ENCODE assay signal across 9 mouse cellular contexts in genomic region chr3:96487596-96488289, GRCm38 (mm10). TPM values are rescaled to one million over a fixed set of nuclear protein-coding genes. Genes with fewer than 3 reads are reported as not detected.
DNase-seq lines count a peak whose midpoint lies in the region; ATAC-seq and TF ChIP-seq lines count a peak whose summit lies in the region.
"Had no signal": no experiment of that assay in that cellular context is flagged by ENCODE, and none has a peak within 500 bp of the region (broad histone marks: within the 10 kb centered on the region; RNA-seq: fewer than 3 reads in every experiment).

No protein-coding gene starts in this region.

- no peaks in the 10 kb centered on the region for H3K9me3 ChIP-seq in forebrain, embryonic 12.5 days

- no peak for ATAC-seq in forebrain, embryonic 12.5 days (ENCODE audit: low FRiP score)
- ATAC-seq in inflammation-experienced regulatory T-cells, adult 6 months, result peak; percentile 17
- ATAC-seq in erythroid progenitor cell, adult 5-6 weeks (replicated peaks; ENCODE audit: low FRiP score, poor library complexity, severe bottlenecking), result no peak

- DNase-seq in adrenal gland, adult (ENCODE audit: inconsistent age in 2 of 2, low spot score in 1 of 2), result peak; percentile 34 to 78
- DNase-seq in adrenal gland, adult 18-20 months (ENCODE audit: low spot score in 2 of 2), result no peak
- DNase-seq in lung, adult 18-20 months, result peak; percentile 23 to 42

- H3K4me2 ChIP-seq in forebrain, embryonic 12.5 days, result peak overlapping the region; percentile 56

- TF ChIP-seq CTCF in bone marrow, adult 2 months (IDR thresholded peaks at IDR 0.05; ENCODE audit: control insufficient read depth, insufficient read depth, low read length), result peak; percentile 39; the same call in 1 of the 2 replicates
- no peak for TF ChIP-seq CTCF in olfactory bulb, adult 2 months (IDR thresholded peaks at IDR 0.05; ENCODE audit: insufficient read depth, low read depth, low read length)

- WGBS in bone marrow, adult 2 months, result 1% methylated on average over 26 of the region's 26 CpGs
- 4% methylated on average over 25 of the region's 26 CpGs for WGBS in forebrain, embryonic 12.5 days
- 5% methylated on average over 26 of the region's 26 CpGs for WGBS in olfactory bulb, adult 2 months

- no peaks in the 10 kb centered on the region for H3K36me3 ChIP-seq in forebrain, embryonic 12.5 days (replicated peaks)

- 0 out of 2 replicates have a peak overlapping the region, but pooled peaks have one; percentile 40 for H3K9ac ChIP-seq in forebrain, embryonic 12.5 days

- peak overlapping the region; percentile 90 for H3K27ac ChIP-seq in bone marrow, adult 2 months (ENCODE audit: control insufficient read depth, insufficient read depth, low read depth, low read length, poor library complexity)
- peak overlapping the region; percentile 91 for H3K27ac ChIP-seq in forebrain, embryonic 12.5 days
- peak overlapping the region; percentile 87 for H3K27ac ChIP-seq in olfactory bulb, adult 2 months (ENCODE audit: insufficient read depth, low read depth, low read length)

- H3K4me1 ChIP-seq in bone marrow, adult 2 months (ENCODE audit: control insufficient read depth, insufficient read depth, low read length), result no peaks in the 10 kb centered on the region; the same call in 1 of the 2 replicates
- peaks cover 9% of the 10 kb centered on the region; the same call in 1 of the 2 replicates for H3K4me1 ChIP-seq in forebrain, embryonic 12.5 days
- H3K4me1 ChIP-seq in olfactory bulb, adult 2 months (ENCODE audit: control insufficient read depth, insufficient read depth, low read length), result no peaks in the 10 kb centered on the region

- H3K27me3 ChIP-seq in forebrain, embryonic 12.5 days, result peaks cover 20% of the 10 kb centered on the region

- TF ChIP-seq POLR2A in bone marrow, adult 2 months (IDR thresholded peaks at IDR 0.05; ENCODE audit: borderline replicate concordance, control insufficient read depth, low read depth, low read length), result no peak
- TF ChIP-seq POLR2A in olfactory bulb, adult 2 months (IDR thresholded peaks at IDR 0.05; ENCODE audit: insufficient read depth, low read depth, low read length), result no peak

- peak overlapping the region; percentile 48 for H3K4me3 ChIP-seq in bone marrow, adult 2 months (replicated peaks; ENCODE audit: control insufficient read depth, low read depth, low read length)
- peak overlapping the region; percentile 34 for H3K4me3 ChIP-seq in forebrain, embryonic 12.5 days (replicated peaks)
- H3K4me3 ChIP-seq in olfactory bulb, adult 2 months (ENCODE audit: insufficient read depth, low read depth, low read length), result peak overlapping the region; percentile 50

RNA-seq across cellular contexts. Expression of gene BC107364, which starts 35.6 kb away (rescaled TPM):
- total RNA-seq in adrenal gland, adult 18-20 months (2021), result not detected
- not detected in 2 replicates for polyA plus RNA-seq in bone marrow, adult 2 months (2011; ENCODE audit: insufficient read depth, insufficient read length, low replicate concordance, missing spikeins)
- not detected in 2 replicates for polyA plus RNA-seq in forebrain, embryonic 12.5 days (2016; fragmentation: Nextera tagmentation; extraction: Ambion mirVana)
- not detected for polyA plus RNA-seq in inflammation-experienced regulatory T-cells, adult 6 months (2017; shearing (Covaris generic))
- polyA plus RNA-seq in olfactory bulb, adult 2 months (2012; ENCODE audit: insufficient read depth, insufficient read length, low replicate concordance, missing spikeins), result not detected in 2 replicates
- total RNA-seq in erythroid progenitor cell, adult 5-6 weeks (2015; ENCODE audit: low replicate concordance), result not detected in 2 replicates
- total RNA-seq in erythroid progenitor cell, adult 5-6 weeks (2017; ENCODE audit: low replicate concordance), result not detected in 2 replicates
- total RNA-seq: layer of hippocampus, adult 18-20 months had no signal

RNA-seq across cellular contexts. Expression of gene Hfe2, which starts 37.2 kb away (rescaled TPM):
- total RNA-seq in adrenal gland, adult 18-20 months (2021), result under 1 TPM in 1 of 2 experiments, not detected in 1; 0.42 TPM
- polyA plus RNA-seq in bone marrow, adult 2 months (2011; ENCODE audit: insufficient read depth, insufficient read length, low replicate concordance, missing spikeins), result 0.75 TPM in 1 of 2 replicates, not detected in the other
- 0.54 and 0.84 TPM in 2 replicates for polyA plus RNA-seq in forebrain, embryonic 12.5 days (2016; fragmentation: Nextera tagmentation; extraction: Ambion mirVana)
- polyA plus RNA-seq in inflammation-experienced regulatory T-cells, adult 6 months (2017; shearing (Covaris generic)), result not detected
- not detected in 2 replicates for polyA plus RNA-seq in olfactory bulb, adult 2 months (2012; ENCODE audit: insufficient read depth, insufficient read length, low replicate concordance, missing spikeins)
- not detected in 2 replicates for total RNA-seq in erythroid progenitor cell, adult 5-6 weeks (2015; ENCODE audit: low replicate concordance)
- total RNA-seq in erythroid progenitor cell, adult 5-6 weeks (2017; ENCODE audit: low replicate concordance), result not detected in 2 replicates

Comparison
In these comparisons a context has a peak if more than half of its experiments do, and no peak if none do; other contexts are left out.
1. DNase-seq: peak in adrenal gland, adult (2 of 2) and lung, adult 18-20 months (2 of 2); none in adrenal gland, adult 18-20 months (0 of 2).
2. Peak in every context shown above with its lines, with median percentiles within 50 percentile points of each other: H3K27ac ChIP-seq and H3K4me3 ChIP-seq.